Mouse (Mus musculus): ENCODE data around the gene Rdx.

- TF ChIP-seq CTCF (IDR thresholded peaks at IDR 0.05; ENCODE audit: low read depth) (peak; percentile 23; the same call in 1 of the 2 replicates), EP300 (IDR thresholded peaks at IDR 0.05; ENCODE audit: low read depth) (no peak)
Observed at GRCm38 (mm10) chr9:52047129-52047820, at the start of gene Rdx.

Measured in liver, postnatal 0 days (tissue).